Mouse (Mus musculus): ENCODE measurements around the gene Cebpb. TPM values are rescaled to one million over a fixed set of nuclear protein-coding genes. Genes with fewer than 3 reads are reported as not detected.

The Cebpb gene
- polyA plus RNA-seq, 1 experiment: 68.5 TPM

- TF ChIP-seq CTCF (IDR thresholded peaks at IDR 0.05; ENCODE audit: extremely low read depth, insufficient read depth, insufficient read length, insufficient replicate concordance) (no peak), POLR2A (IDR thresholded peaks at IDR 0.05; ENCODE audit: low read depth, low read length) (no peak)
- Histone ChIP-seq H3K27ac (ENCODE audit: insufficient read depth, low read length) (no peak overlapping the region), H3K4me1 (ENCODE audit: control insufficient read depth, insufficient read depth, insufficient read length) (peaks cover 5% of the 10 kb centered on the region), H3K36me3 (ENCODE audit: control insufficient read depth, insufficient read depth, low read length) (no peaks in the 10 kb centered on the region), H3K4me3 (ENCODE audit: extremely low read depth, insufficient read depth, insufficient read length) (no peak overlapping the region), H3K27me3 (ENCODE audit: control insufficient read depth, insufficient read depth, low read length) (no peaks in the 10 kb centered on the region)
- DNase-seq (ENCODE audit: low read depth in 1 of 2, low spot score in 2 of 2): no peak
- WGBS: 12% methylated on average over 13 of the region's 13 CpGs
Observed at GRCm38 (mm10) chr2:167727161-167727560, 38.4 kb downstream of the Cebpb start.

GRCm38 (mm10) chr2:167730036-167730435, 41.3 kb downstream of the Cebpb start:
- WGBS: 89% methylated on average over 7 of the region's 7 CpGs
- Histone ChIP-seq H3K36me3 (ENCODE audit: control insufficient read depth, insufficient read depth, low read length) (no peaks in the 10 kb centered on the region), H3K27ac (ENCODE audit: insufficient read depth, low read length) (no peak overlapping the region), H3K27me3 (ENCODE audit: control insufficient read depth, insufficient read depth, low read length) (no peaks in the 10 kb centered on the region), H3K4me3 (ENCODE audit: extremely low read depth, insufficient read depth, insufficient read length) (no peak overlapping the region), H3K4me1 (ENCODE audit: control insufficient read depth, insufficient read depth, insufficient read length) (peaks cover 5% of the 10 kb centered on the region)
- TF ChIP-seq CTCF (IDR thresholded peaks at IDR 0.05; ENCODE audit: extremely low read depth, insufficient read depth, insufficient read length, insufficient replicate concordance) (no peak), POLR2A (IDR thresholded peaks at IDR 0.05; ENCODE audit: low read depth, low read length) (no peak)
- DNase-seq (ENCODE audit: low read depth in 1 of 2, low spot score in 2 of 2): no peak

- Histone ChIP-seq H3K4me1 (ENCODE audit: control insufficient read depth, insufficient read depth, insufficient read length) (peaks cover 5% of the 10 kb centered on the region), H3K27me3 (ENCODE audit: control insufficient read depth, insufficient read depth, low read length) (no peaks in the 10 kb centered on the region), H3K36me3 (ENCODE audit: control insufficient read depth, insufficient read depth, low read length) (no peaks in the 10 kb centered on the region), H3K4me3 (ENCODE audit: extremely low read depth, insufficient read depth, insufficient read length) (no peak overlapping the region), H3K27ac (ENCODE audit: insufficient read depth, low read length) (no peak overlapping the region)
- WGBS: 91% methylated on average over 13 of the region's 13 CpGs
- TF ChIP-seq CTCF (IDR thresholded peaks at IDR 0.05; ENCODE audit: extremely low read depth, insufficient read depth, insufficient read length, insufficient replicate concordance): no peak
- no peak for TF ChIP-seq POLR2A (IDR thresholded peaks at IDR 0.05; ENCODE audit: low read depth, low read length)
- no peak for DNase-seq (ENCODE audit: low read depth in 1 of 2, low spot score in 2 of 2)
Observed at GRCm38 (mm10) chr2:167731149-167731548, 42.4 kb downstream of the Cebpb start.

- 40% methylated on average over 10 of the region's 10 CpGs for WGBS
- Histone ChIP-seq H3K36me3 (ENCODE audit: control insufficient read depth, insufficient read depth, low read length) (no peaks in the 10 kb centered on the region), H3K27ac (ENCODE audit: insufficient read depth, low read length) (no peak overlapping the region), H3K4me1 (ENCODE audit: control insufficient read depth, insufficient read depth, insufficient read length) (no peaks in the 10 kb centered on the region), H3K27me3 (ENCODE audit: control insufficient read depth, insufficient read depth, low read length) (no peaks in the 10 kb centered on the region), H3K4me3 (ENCODE audit: extremely low read depth, insufficient read depth, insufficient read length) (no peak overlapping the region)
- no peak for DNase-seq (ENCODE audit: low read depth in 1 of 2, low spot score in 2 of 2)
- TF ChIP-seq CTCF (IDR thresholded peaks at IDR 0.05; ENCODE audit: extremely low read depth, insufficient read depth, insufficient read length, insufficient replicate concordance) (no peak), POLR2A (IDR thresholded peaks at IDR 0.05; ENCODE audit: low read depth, low read length) (no peak)
Observed at GRCm38 (mm10) chr2:167734861-167735260, 46.1 kb downstream of the Cebpb start.

GRCm38 (mm10) chr2:167739030-167739429, 50.3 kb downstream of the Cebpb start:
- Histone ChIP-seq H3K4me3 (ENCODE audit: extremely low read depth, insufficient read depth, insufficient read length) (no peak overlapping the region), H3K27me3 (ENCODE audit: control insufficient read depth, insufficient read depth, low read length) (no peaks in the 10 kb centered on the region), H3K27ac (ENCODE audit: insufficient read depth, low read length) (no peak overlapping the region), H3K4me1 (ENCODE audit: control insufficient read depth, insufficient read depth, insufficient read length) (no peaks in the 10 kb centered on the region), H3K36me3 (ENCODE audit: control insufficient read depth, insufficient read depth, low read length) (no peaks in the 10 kb centered on the region)
- WGBS: 62% methylated on average over 6 of the region's 6 CpGs
- DNase-seq (ENCODE audit: low read depth in 1 of 2, low spot score in 2 of 2): no peak
- no peak for TF ChIP-seq CTCF (IDR thresholded peaks at IDR 0.05; ENCODE audit: extremely low read depth, insufficient read depth, insufficient read length, insufficient replicate concordance)
- TF ChIP-seq POLR2A (IDR thresholded peaks at IDR 0.05; ENCODE audit: low read depth, low read length): no peak

Other genes with a start within 250 kb of the Cebpb start
- gene Rnf114, start 196.3 kb upstream of the Cebpb start, polyA plus RNA-seq (2012; rRNA removed): 88.0 and 95.4 TPM in 2 replicates
- 23.3 and 25.5 TPM in 2 replicates for gene Spata2, start 196.0 kb upstream of the Cebpb start, polyA plus RNA-seq (2012; rRNA removed)
- 21.0 and 28.1 TPM in 2 replicates for gene Snai1, start 150.7 kb upstream of the Cebpb start, polyA plus RNA-seq (2012; rRNA removed)
- gene Ube2v1, start 56.8 kb upstream of the Cebpb start, polyA plus RNA-seq (2012; rRNA removed): 85.2 and 102 TPM in 2 replicates
- gene Gm20431, start 27.4 kb upstream of the Cebpb start, polyA plus RNA-seq (2012; rRNA removed): 13.2 TPM in 1 of 2 replicates, not detected in the other
- gene Tmem189, start 907 bp downstream of the Cebpb start, polyA plus RNA-seq (2012; rRNA removed): 90.7 and 126 TPM in 2 replicates
- gene Ptpn1, start 243.1 kb downstream of the Cebpb start, polyA plus RNA-seq (2012; rRNA removed): 83.8 and 110 TPM in 2 replicates